ENCODE assay signal across 8 mouse cellular contexts in the genomic region with DNA sequence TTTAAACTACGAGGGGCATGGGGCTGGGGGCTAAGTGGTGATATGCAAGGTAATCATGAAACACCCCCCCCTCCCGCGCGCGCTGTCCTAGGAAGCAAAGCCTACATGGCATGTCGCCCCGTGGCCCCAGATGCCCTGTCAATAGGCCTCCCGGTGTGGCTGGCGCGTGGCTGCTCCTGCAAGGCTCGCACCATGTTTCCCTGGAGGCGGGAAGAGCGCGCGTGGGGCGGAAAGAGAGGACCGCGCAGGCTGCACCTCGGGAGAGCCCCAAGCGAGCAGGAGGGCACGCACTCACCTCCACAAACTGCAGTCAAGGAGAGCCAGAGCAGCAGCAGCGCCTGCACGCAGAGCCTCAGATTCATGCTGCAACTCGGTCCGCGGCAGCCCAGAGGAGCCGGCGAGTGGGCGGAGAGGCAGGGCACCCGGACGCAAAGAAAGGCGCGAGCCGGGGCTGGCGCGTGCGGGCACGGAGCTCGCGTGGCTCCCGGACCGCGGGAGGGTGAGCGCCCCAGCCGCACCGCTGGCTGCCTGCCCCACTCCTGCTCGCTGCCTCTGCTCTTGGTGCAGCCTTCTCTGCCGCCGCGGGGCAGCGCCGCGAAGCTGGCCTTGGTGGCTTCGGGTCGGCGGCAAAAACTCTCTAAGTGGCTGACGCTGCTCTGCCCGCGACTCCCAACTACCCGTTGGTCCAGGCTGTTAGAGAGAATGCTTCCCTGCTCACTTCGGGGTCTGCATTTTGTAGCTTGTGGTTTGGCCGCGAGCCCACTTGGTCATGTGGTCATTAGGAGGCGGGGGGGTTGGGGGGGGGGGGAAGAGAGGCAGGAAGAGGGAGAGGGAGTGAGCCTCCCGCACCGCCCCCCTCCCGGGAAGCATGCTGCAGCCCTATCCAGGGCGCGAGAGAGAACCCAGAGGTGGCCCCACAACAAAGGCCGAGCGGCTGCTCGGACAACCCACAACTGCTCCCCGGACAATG. TPM values are rescaled to one million over a fixed set of nuclear protein-coding genes. Genes with fewer than 3 reads are reported as not detected.
A peak's percentile ranks its signal among the peaks of the same experiment; 100 is the strongest.
DNase-seq lines count a peak whose midpoint lies in the region; ATAC-seq and TF ChIP-seq lines count a peak whose summit lies in the region.

A gene (minus strand): TSS at position 710 of the 970 bp plus-strand sequence.

- peak within 1 kb of the TSS; percentile 71 for H3K4me2 ChIP-seq in intestine, postnatal 0 days (replicated peaks; ENCODE audit: low read depth)
- peak within 1 kb of the TSS; percentile 67 for H3K4me2 ChIP-seq in limb, embryonic 15.5 days
- peak within 1 kb of the TSS; percentile 82 for H3K4me2 ChIP-seq in midbrain, postnatal 0 days (ENCODE audit: low read depth, low read length, poor library complexity, severe bottlenecking)

- H3K27me3 ChIP-seq in megakaryocyte, embryonic 14.5 days (replicated peaks) = peaks cover 85% of the 10 kb centered on the region
- peaks cover 14% of the 10 kb centered on the region; the same call in 1 of the 2 replicates for H3K27me3 ChIP-seq in intestine, postnatal 0 days (replicated peaks; ENCODE audit: control insufficient read depth, insufficient read depth, low read length)
- 0 out of 2 replicates have a peak, but pooled peaks cover 3% of the 10 kb centered on the region for H3K27me3 ChIP-seq in limb, embryonic 15.5 days
- H3K27me3 ChIP-seq in midbrain, postnatal 0 days (ENCODE audit: insufficient read depth, low read length) = no peaks in the 10 kb centered on the region

- H3K4me3 ChIP-seq in megakaryocyte, embryonic 14.5 days (replicated peaks) = peak within 1 kb of the TSS; percentile 90
- H3K4me3 ChIP-seq in intestine, postnatal 0 days (ENCODE audit: low read depth, low read length) = peak within 1 kb of the TSS; percentile 41
- H3K4me3 ChIP-seq in limb, embryonic 15.5 days = peak within 1 kb of the TSS; percentile 49
- H3K4me3 ChIP-seq in midbrain, postnatal 0 days (ENCODE audit: low read depth, low read length) = peak within 1 kb of the TSS; percentile 48

- peaks cover 14% of the 10 kb centered on the region for H3K4me1 ChIP-seq in megakaryocyte, embryonic 14.5 days
- no peaks in the 10 kb centered on the region for H3K4me1 ChIP-seq in intestine, postnatal 0 days (replicated peaks; ENCODE audit: control insufficient read depth, insufficient read depth, low read length)
- H3K4me1 ChIP-seq in limb, embryonic 15.5 days = peaks cover 4% of the 10 kb centered on the region
- no peaks in the 10 kb centered on the region for H3K4me1 ChIP-seq in midbrain, postnatal 0 days (ENCODE audit: insufficient read depth, low read length)

- H3K9ac ChIP-seq in intestine, postnatal 0 days (ENCODE audit: low read depth, low read length) = no peak within 1 kb of the TSS
- peak within 1 kb of the TSS; percentile 36 for H3K9ac ChIP-seq in limb, embryonic 15.5 days
- H3K9ac ChIP-seq in midbrain, postnatal 0 days (replicated peaks; ENCODE audit: low read length, poor library complexity, severe bottlenecking) = 0 out of 2 replicates have a peak within 1 kb of the TSS, but pooled peaks have one; percentile 13

- 22% methylated on average over 71 of the region's 73 CpGs for WGBS in intestine, postnatal 0 days
- WGBS in limb, embryonic 15.5 days = 21% methylated on average over 71 of the region's 73 CpGs
- 25% methylated on average over 66 of the region's 73 CpGs for whole genome bisulfite sequencing in midbrain, postnatal 0 days

- peaks cover 8% of the 10 kb centered on the region; the same call in 1 of the 2 replicates for H3K9me3 ChIP-seq in megakaryocyte, embryonic 14.5 days
- no peaks in the 10 kb centered on the region for H3K9me3 ChIP-seq in intestine, postnatal 0 days (ENCODE audit: control insufficient read depth)
- no peaks in the 10 kb centered on the region for H3K9me3 ChIP-seq in limb, embryonic 15.5 days
- H3K9me3 ChIP-seq in midbrain, postnatal 0 days (ENCODE audit: low read length) = no peaks in the 10 kb centered on the region

- no peak within 1 kb of the TSS for H3K27ac ChIP-seq in intestine, postnatal 0 days (ENCODE audit: low read depth, low read length)
- peak within 1 kb of the TSS; percentile 79 for H3K27ac ChIP-seq in limb, embryonic 15.5 days
- H3K27ac ChIP-seq in midbrain, postnatal 0 days (ENCODE audit: low read depth, low read length) = no peak within 1 kb of the TSS

- no peak for ATAC-seq in megakaryocyte, adult 5-6 weeks (ENCODE audit: poor library complexity, severe bottlenecking)
- ATAC-seq in intestine, postnatal 0 days = no peak
- ATAC-seq in limb, embryonic 15.5 days (ENCODE audit: insufficient number of reproducible peaks, low FRiP score, low TSS enrichment, low read depth) = peak; percentile 65; the same call in 1 of the 2 replicates
- peak; percentile 52; the same call in 1 of the 2 replicates for ATAC-seq in midbrain, postnatal 0 days (ENCODE audit: low FRiP score)

- DNase-seq in cerebellum, adult 9-10 months = peak; percentile 50
- peak; percentile 63 for DNase-seq in gastrocnemius, postnatal 10 days
- DNase-seq in midbrain, postnatal 0 days (ENCODE audit: low spot score) = peak; percentile 14
- DNase-seq in urinary bladder, postnatal 25 days (ENCODE audit: low spot score) = peak; percentile 28

- no peak for TF ChIP-seq CTCF in intestine, postnatal 0 days (IDR thresholded peaks at IDR 0.05; ENCODE audit: low read depth)
- TF ChIP-seq CTCF in midbrain, postnatal 0 days (IDR thresholded peaks at IDR 0.05) = no peak

- no peaks in the 10 kb centered on the region for H3K36me3 ChIP-seq in megakaryocyte, embryonic 14.5 days (replicated peaks; ENCODE audit: low read length)
- no peaks in the 10 kb centered on the region for H3K36me3 ChIP-seq in intestine, postnatal 0 days (ENCODE audit: control insufficient read depth, insufficient read depth)
- H3K36me3 ChIP-seq in limb, embryonic 15.5 days = no peaks in the 10 kb centered on the region
- H3K36me3 ChIP-seq in midbrain, postnatal 0 days (ENCODE audit: insufficient read depth, low read length) = no peaks in the 10 kb centered on the region

RNA-seq across cellular contexts. Expression of the gene that starts here (rescaled TPM):
- 0.22 TPM in 1 of 2 replicates, not detected in the other for polyA plus RNA-seq in megakaryocyte, embryonic 14.5 days (2012; ENCODE audit: insufficient read depth, low replicate concordance)
- total RNA-seq in megakaryocyte, adult 5-6 weeks (2015) = 0.23 TPM in 1 of 2 replicates, not detected in the other
- 0.11 TPM in 1 of 2 replicates, not detected in the other for total RNA-seq in megakaryocyte, adult 5-6 weeks (2017)
- 10 to 100 TPM; 26.9 to 30.4 TPM for total RNA-seq in gastrocnemius, postnatal 10 days (2021)
- polyA plus RNA-seq in intestine, postnatal 0 days (2015; fragmentation: Nextera tagmentation; extraction: Ambion mirVana) = 3.5 and 4.0 TPM in 2 replicates
- 11.6 and 12.1 TPM in 2 replicates for polyA plus RNA-seq in limb, embryonic 15.5 days (2015; fragmentation: Nextera tagmentation; extraction: Ambion mirVana)
- total RNA-seq in midbrain, postnatal 0 days (2014; rRNA removed) = 5.9 and 9.2 TPM in 2 replicates
- polyA plus RNA-seq in midbrain, postnatal 0 days (2015; fragmentation: Nextera tagmentation; extraction: Ambion mirVana) = 1.0 and 1.3 TPM in 2 replicates

Comparison
In these comparisons a context has a peak if more than half of its experiments do, and no peak if none do; other contexts are left out.
1. ATAC-seq: peak in limb, embryonic 15.5 days (single experiment) and midbrain, postnatal 0 days (single experiment); none in megakaryocyte, adult 5-6 weeks (single experiment) and intestine, postnatal 0 days (single experiment).
2. Peak in every context shown above with its lines, with median percentiles within 50 percentile points of each other: H3K4me3 ChIP-seq, DNase-seq and H3K4me2 ChIP-seq.